Mouse (Mus musculus) heart, adult 2 months (tissue): ENCODE measurements around the gene Szrd1. TPM values are rescaled to one million over a fixed set of nuclear protein-coding genes. Genes with fewer than 3 reads are reported as not detected.
"Not testable (repeated sequence)": the region's sequence is repeated elsewhere in the genome, so short reads cannot be mapped to it uniquely, and the experiment has no call there.

Experiments used
- DNase-seq, 2 experiments: peaks; one replicate each; pipeline ENCODE4 v3.0.0; 2021
- H3K27ac ChIP-seq: fragments of 200-600 bp; 2 replicates; pipeline ENCODE4 v1.8.1; 2022
- H3K27me3 ChIP-seq: fragments of 200-500 bp; 2 replicates; pipeline ENCODE4 v1.6.1; 2012; ENCODE audit warnings: mild to moderate bottlenecking, low read length, inconsistent platforms, mixed read lengths; ENCODE audit not compliant: control insufficient read depth, insufficient read depth
- H3K36me3 ChIP-seq: fragments of 200-500 bp; 2 replicates; pipeline ENCODE4 v1.6.1; 2012; ENCODE audit warnings: low read length, inconsistent platforms; ENCODE audit not compliant: control insufficient read depth, insufficient read depth
- H3K4me1 ChIP-seq: fragments of 200-500 bp; 2 replicates; pipeline ENCODE4 v1.6.1; 2011; ENCODE audit warnings: low read length; ENCODE audit not compliant: control insufficient read depth, insufficient read depth
- H3K4me3 ChIP-seq: fragments of 200-600 bp; 2 replicates; pipeline ENCODE4 v1.8.1; 2022
- H3K79me2 ChIP-seq: fragments of 200-500 bp; replicated peaks from 2 replicates; pipeline ENCODE4 v1.6.1; 2012; ENCODE audit warnings: mild to moderate bottlenecking, inconsistent platforms, low read length, moderate library complexity, mixed read lengths; ENCODE audit not compliant: control insufficient read depth, insufficient read depth
- H3K9ac ChIP-seq: fragments of 200-500 bp; 2 replicates; pipeline ENCODE4 v1.6.1; 2012; ENCODE audit warnings: low read depth, mild to moderate bottlenecking, control low read depth, inconsistent platforms, low read length, mixed read lengths
- CTCF ChIP-seq: fragments of 200-600 bp; IDR thresholded peaks from 2 replicates; pipeline ENCODE4 v1.8.1; 2022; ENCODE audit warnings: antibody characterized with exemption, mild to moderate bottlenecking, moderate library complexity
- EP300 ChIP-seq: fragments of 200-500 bp; IDR thresholded peaks from 2 replicates; pipeline ENCODE4 v1.6.1; 2011; ENCODE audit warnings: low read depth, low read length, control low read depth; ENCODE audit not compliant: insufficient read depth
- POLR2A ChIP-seq: fragments of 200-500 bp; IDR thresholded peaks from 2 replicates; pipeline ENCODE4 v1.6.1; 2011; ENCODE audit warnings: mild to moderate bottlenecking, low read depth, low read length, control low read depth; ENCODE audit not compliant: insufficient read depth
- WGBS: fragments of 180-500 bp; shearing (Covaris S2); methylation state at CpG from one replicate; pipeline ENCODE4 v1.1.7; 2018; 5-methylcytosine and 5-hydroxymethylcytosine counted together
- intact Hi-C: fragments of 180-260 bp; cut with DNase I; formaldehyde crosslinking; loops from one replicate; pipeline ENCODE4 v1.15.1; 2025
- polyA plus RNA-seq: library from polyadenylated mRNA; depleted of rRNA; stranded (reverse); fragments of >200 nt; gene quantifications from 2 replicates; pipeline ENCODE4 v1.2.3, GENCODE M21; 2012
- total RNA-seq, 2 experiments: library from RNA; stranded (reverse); gene quantifications; 2 replicates each; pipeline ENCODE4 v1.2.3; 2021

Gene Szrd1
- total and polyA plus RNA-seq, 3 experiments = 32.1 to 106 (median 90.0) TPM

DNA sequence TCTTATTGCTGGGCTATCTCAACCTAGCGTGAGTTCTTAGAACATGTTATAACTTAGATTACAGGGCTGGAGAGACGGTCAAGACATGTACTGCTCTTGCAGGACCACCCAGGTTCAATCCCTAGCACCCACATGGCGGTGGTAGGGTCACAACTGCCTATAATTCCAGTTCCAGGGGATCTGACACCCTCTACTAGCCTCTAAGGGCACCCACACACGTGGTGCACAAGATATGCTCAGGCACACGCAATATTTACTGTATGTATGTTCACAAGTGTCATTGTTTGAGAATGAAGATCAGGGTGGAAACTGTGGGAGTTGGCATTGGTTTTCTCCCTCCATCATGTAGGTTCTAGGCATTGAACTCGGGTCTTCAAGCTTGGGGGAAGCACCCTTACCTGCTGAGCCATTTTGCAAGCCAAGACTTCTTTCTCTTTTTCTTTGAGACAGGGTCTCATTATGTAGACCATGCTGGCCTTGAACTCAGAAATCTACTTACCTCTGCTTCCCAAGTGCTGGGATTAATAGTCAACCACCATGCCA is 7.0 kb upstream of the Szrd1 start:
- no peak overlapping the region for H3K4me3 ChIP-seq
- DNase-seq = no peak
- H3K9ac ChIP-seq = no peak overlapping the region
- 95% methylated on average over 6 of the region's 6 CpGs for whole genome bisulfite sequencing
- peaks cover 3% of the 10 kb centered on the region for H3K4me1 ChIP-seq
- H3K27me3 ChIP-seq = no peaks in the 10 kb centered on the region
- peaks cover 8% of the 10 kb centered on the region for H3K79me2 ChIP-seq
- TF ChIP-seq POLR2A (no peak), EP300 (no peak), CTCF (no peak)
- 0 out of 2 replicates have a peak, but pooled peaks cover 3% of the 10 kb centered on the region for H3K36me3 ChIP-seq
- H3K27ac ChIP-seq = peak overlapping the region; percentile 83
- intact Hi-C loops = loop anchor here (1.0 to 10.0 kb wide), 3 partner anchors 68 to 432 kb away; no protein-coding TSS in a partner anchor

DNA sequence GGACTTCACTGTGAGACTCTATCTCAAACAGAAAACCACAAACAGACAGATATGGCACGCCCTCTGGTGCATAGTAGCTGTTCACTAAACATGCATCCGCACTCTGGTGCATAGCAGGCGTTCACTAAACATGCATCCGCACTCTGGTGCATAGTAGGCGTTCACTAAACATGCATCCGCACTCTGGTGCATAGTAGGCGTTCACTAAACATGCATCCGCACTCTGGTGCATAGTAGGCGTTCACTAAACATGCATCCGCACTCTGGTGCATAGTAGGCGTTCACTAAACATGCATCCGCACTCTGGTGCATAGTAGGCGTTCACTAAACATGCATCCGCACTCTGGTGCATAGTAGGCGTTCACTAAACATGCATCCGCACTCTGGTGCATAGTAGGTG is 5.5 kb upstream of the Szrd1 start:
- not testable (repeated sequence) for H3K27me3 ChIP-seq, H3K27ac ChIP-seq, DNase-seq, H3K4me1 ChIP-seq, H3K36me3 ChIP-seq, H3K4me3 ChIP-seq, H3K79me2 ChIP-seq, H3K9ac ChIP-seq
- intact Hi-C loops = loop anchor here (10.0 kb wide), 1 partner anchor 430 kb away; no protein-coding TSS in a partner anchor
- WGBS = 93% methylated on average over 12 of the region's 16 CpGs

DNA sequence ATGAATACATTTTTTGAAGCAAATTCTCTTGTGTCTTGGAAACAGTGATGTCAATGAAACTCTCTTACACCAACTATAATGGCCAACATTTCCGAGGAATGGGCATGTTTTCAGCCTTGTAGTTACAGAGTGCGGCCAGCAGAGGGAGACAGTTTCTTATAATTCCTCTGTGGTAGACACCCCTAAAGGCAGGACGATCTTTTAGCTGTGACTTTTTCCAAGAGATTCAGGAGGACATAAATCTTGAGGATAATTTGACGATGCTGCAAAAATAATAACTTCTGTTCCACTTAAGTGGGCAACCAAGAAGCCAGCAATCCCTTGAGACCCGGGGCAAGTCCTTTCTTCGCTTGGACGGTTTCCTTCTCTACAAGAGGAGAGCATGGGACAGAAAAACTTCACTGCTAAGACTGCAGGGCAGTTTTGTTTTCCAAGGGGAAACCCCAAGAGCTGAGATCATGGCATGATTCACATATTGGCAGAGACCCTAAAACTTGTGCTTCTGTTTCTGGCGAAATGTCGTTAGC is 2.8 kb upstream of the Szrd1 start:
- 7% methylated on average over 9 of the region's 9 CpGs for WGBS

DNA sequence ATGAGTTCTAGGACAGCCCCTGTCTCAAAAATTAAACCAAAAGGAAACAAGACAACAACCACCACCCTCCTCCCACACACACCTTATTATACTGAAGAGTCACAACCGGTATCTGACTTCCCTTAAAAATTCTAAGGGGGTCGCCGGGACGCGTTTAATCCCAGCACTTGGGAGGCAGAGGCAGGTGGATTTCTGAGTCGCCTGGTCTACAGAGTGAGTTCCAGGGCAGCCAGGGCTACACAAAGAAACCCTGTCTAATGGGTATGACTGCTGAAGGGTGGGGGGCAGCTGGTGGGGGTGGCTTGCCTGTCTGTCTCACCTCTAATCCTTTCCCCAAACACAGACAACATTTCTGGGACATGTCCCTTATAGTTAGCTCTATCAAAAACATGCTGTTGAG is 1.4 kb upstream of the Szrd1 start:
- intact Hi-C loops = loop anchor here (5.0 to 10.0 kb wide), 2 partner anchors 61 to 426 kb away; no protein-coding TSS in a partner anchor
- Histone ChIP-seq H3K36me3 (peaks cover 4% of the 10 kb centered on the region; the same call in 1 of the 2 replicates), H3K79me2 (peaks cover 7% of the 10 kb centered on the region), H3K27me3 (no peaks in the 10 kb centered on the region), H3K9ac (no peak overlapping the region), H3K4me3 (no peak overlapping the region), H3K27ac (no peak overlapping the region), H3K4me1 (peaks cover 9% of the 10 kb centered on the region)
- DNase-seq = no peak
- WGBS = 72% methylated on average over 6 of the region's 6 CpGs
- no peak for TF ChIP-seq EP300

More for the DNA sequence above, 2.8 kb upstream of the Szrd1 start:
- H3K4me1 ChIP-seq = peaks cover 4% of the 10 kb centered on the region
- H3K27ac ChIP-seq = peak overlapping the region; percentile 53
- peak; percentile 78 to 82 for DNase-seq
- peaks cover 2% of the 10 kb centered on the region; the same call in 1 of the 2 replicates for H3K36me3 ChIP-seq
- H3K4me3 ChIP-seq = peak overlapping the region; percentile 26
- no peak for TF ChIP-seq EP300
- TF ChIP-seq CTCF = no peak; the same call in none of the 2 replicates
- no peaks in the 10 kb centered on the region for H3K27me3 ChIP-seq
- peak overlapping the region; percentile 53 for H3K9ac ChIP-seq
- intact Hi-C loops = loop anchor here (1.0 to 10.0 kb wide), 3 partner anchors 60 to 428 kb away; no protein-coding TSS in a partner anchor
- H3K79me2 ChIP-seq = peaks cover 4% of the 10 kb centered on the region

DNA sequence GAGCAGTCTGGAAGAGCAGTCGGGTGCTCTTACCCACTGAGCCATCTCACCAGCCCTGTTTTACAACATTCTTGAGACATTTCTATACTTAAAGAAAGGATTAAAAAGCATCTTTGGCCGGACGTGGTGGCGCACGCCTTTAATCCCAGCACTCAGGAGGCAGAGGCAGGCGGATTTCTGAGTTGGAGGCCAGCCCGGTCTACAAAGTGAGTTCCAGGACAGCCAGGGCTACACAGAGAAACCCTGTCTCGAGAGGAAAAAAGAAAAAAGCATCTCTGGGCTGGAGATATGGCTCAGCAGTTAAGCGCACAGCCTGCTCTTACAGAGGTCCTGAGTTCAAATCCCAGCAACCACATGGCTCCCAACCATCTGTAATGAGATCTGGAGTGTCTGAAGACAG is 779 bp upstream of the Szrd1 start:
- H3K27me3 ChIP-seq, H3K36me3 ChIP-seq, H3K9ac ChIP-seq, H3K4me3 ChIP-seq, H3K27ac ChIP-seq, H3K4me1 ChIP-seq, DNase-seq, H3K79me2 ChIP-seq: not testable (repeated sequence)
- 85% methylated on average over 9 of the region's 9 CpGs for WGBS
- intact Hi-C loops = loop anchor here (5.0 to 10.0 kb wide), 2 partner anchors 62 to 426 kb away; no protein-coding TSS in a partner anchor

DNA sequence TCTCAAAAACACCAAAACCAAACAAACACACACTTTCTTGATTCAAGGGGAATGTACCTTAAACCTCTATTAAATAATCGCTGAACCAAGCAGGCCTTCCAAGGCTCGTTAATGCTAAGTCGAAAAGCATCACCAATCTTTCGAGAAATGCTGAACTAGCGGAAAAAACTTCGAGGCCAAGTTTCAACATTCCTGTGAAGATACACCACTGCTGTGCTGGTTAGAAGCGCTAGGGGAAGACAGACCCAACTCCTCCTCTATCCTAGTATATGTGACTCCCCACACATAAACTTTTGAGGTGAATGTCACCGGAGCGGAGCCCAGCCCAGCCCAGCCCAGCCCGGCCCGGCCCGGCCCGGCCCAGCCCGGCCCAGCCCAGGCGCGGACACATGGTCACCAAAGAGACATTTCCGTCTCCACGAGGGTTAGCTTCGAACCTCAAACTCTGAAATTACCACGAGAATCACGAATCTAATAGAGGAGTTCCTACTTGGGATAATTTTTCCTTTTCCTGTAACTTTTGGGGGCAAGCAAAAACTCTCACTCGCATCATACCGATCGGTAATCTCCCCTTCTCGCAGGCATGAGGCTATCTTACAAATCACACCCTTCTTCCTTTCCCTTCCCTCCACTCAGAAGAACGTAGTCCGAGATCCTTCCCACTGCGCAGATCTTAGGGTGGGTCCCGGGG is 1.0 kb downstream of the Szrd1 start:
- H3K36me3 ChIP-seq = peaks cover 10% of the 10 kb centered on the region
- TF ChIP-seq EP300 (0 out of 2 replicates have a peak, but pooled peaks have one; percentile 11), CTCF (0 out of 2 replicates have a peak, but pooled peaks have one; percentile 17), POLR2A (no peak)
- H3K27me3 ChIP-seq = no peaks in the 10 kb centered on the region
- intact Hi-C loops = loop anchor here (2.0 to 10.0 kb wide), 3 partner anchors 60 to 656 kb away; partner anchors contain the start of genes Casp9, Dnajc16, Necap2 and Sdhb
- DNase-seq = no peak
- peak overlapping the region; percentile 97 for H3K27ac ChIP-seq
- H3K9ac ChIP-seq = peak overlapping the region; percentile 90
- 2% methylated on average over 29 of the region's 29 CpGs for WGBS
- H3K4me1 ChIP-seq = peaks cover 22% of the 10 kb centered on the region
- peaks cover 9% of the 10 kb centered on the region for H3K79me2 ChIP-seq
- H3K4me3 ChIP-seq = peak overlapping the region; percentile 61
